Mouse (Mus musculus) left cerebral cortex, postnatal 10 days (tissue): Measurements from ENCODE around the gene Mrps5. TPM values are rescaled to one million over a fixed set of nuclear protein-coding genes. Genes with fewer than 3 reads are reported as not detected.
A peak's percentile ranks its signal among the peaks of the same experiment; 100 is the strongest.

ENCODE experiments used
- DNase-seq, 2 experiments: peaks; one replicate each; pipeline ENCODE4 v3.0.0; 2021 to 2022; ENCODE audit warnings: low spot score in 2 of 2, mixed read lengths in 1 of 2; ENCODE audit errors: extremely low spot score in 1 of 2
- intact Hi-C: fragments of 180-260 bp; cut with DNase I; formaldehyde crosslinking; loops from one replicate; pipeline ENCODE4 v1.15.1; 2025
- total RNA-seq, 2 experiments: library from RNA; stranded (reverse); gene quantifications; 2 replicates each; pipeline ENCODE4 v1.2.3; 2021

Mrps5 gene
- total RNA-seq, 2 experiments from 2014 or later: 90.7 to 100.0 TPM

DNA sequence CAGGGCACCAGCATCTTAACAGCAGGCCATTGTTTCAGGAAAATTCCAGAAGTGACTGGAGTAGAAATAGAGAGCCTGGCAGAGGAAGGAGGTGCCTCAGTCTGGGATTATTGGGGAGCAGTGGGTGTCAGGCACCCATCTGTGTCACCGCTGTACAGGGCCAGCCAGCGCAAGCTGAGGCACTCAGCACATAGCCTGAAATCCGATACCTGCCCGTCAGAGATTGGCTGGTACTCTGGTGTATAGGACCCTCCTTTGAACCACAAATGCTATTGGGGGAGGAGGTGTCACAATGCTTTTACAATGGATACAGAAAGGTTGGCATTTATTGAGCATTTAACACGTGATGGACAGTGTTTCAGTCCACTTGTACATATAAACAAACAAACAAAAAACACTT, 22.0 kb downstream of the Mrps5 start:
- intact Hi-C loops: loop anchor here (5.0 to 10.0 kb wide), 2 partner anchors 58 to 236 kb away; no protein-coding TSS in a partner anchor
- no peak for DNase-seq

- DNase-seq: no peak
- intact Hi-C loops: no loop called here
Observed at GRCm38 (mm10) chr2:127611386-127611785, 24.4 kb downstream of the Mrps5 start.

- intact Hi-C loops: no loop called here
- DNase-seq: no peak
Observed at GRCm38 (mm10) chr2:127612288-127612687, 25.3 kb downstream of the Mrps5 start.

GRCm38 (mm10) chr2:127619311-127619710, 32.3 kb downstream of the Mrps5 start:
- intact Hi-C loops: no loop called here
- DNase-seq: no peak

GRCm38 (mm10) chr2:127622065-127622464, 35.0 kb downstream of the Mrps5 start:
- intact Hi-C loops: no loop called here
- no peak for DNase-seq

- intact Hi-C loops: no loop called here
- DNase-seq: no peak
Observed at GRCm38 (mm10) chr2:127624786-127625185, 37.8 kb downstream of the Mrps5 start.

- no peak for DNase-seq
- intact Hi-C loops: no loop called here
Observed at GRCm38 (mm10) chr2:127625659-127626058, 38.6 kb downstream of the Mrps5 start.

DNA sequence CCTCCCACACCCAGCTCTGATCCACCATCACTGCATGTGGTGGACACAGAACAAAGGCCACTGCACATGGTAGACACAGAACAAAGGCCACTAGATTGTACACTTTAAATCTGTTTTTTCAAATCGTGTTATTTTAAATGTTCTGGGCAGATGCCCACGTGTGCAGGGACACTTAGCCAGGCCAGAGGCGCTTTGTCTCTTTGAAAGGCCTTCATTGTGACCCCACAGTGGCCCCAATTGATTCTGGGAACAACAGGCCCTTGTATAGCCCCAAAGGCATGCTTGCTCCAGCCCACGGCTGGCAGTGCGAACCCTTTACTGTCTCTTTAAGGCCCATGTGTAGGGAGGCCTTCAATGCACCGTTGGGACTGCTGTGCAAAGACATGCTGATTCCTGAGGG, 40.3 kb downstream of the Mrps5 start:
- no peak for DNase-seq
- intact Hi-C loops: no loop called here

DNA sequence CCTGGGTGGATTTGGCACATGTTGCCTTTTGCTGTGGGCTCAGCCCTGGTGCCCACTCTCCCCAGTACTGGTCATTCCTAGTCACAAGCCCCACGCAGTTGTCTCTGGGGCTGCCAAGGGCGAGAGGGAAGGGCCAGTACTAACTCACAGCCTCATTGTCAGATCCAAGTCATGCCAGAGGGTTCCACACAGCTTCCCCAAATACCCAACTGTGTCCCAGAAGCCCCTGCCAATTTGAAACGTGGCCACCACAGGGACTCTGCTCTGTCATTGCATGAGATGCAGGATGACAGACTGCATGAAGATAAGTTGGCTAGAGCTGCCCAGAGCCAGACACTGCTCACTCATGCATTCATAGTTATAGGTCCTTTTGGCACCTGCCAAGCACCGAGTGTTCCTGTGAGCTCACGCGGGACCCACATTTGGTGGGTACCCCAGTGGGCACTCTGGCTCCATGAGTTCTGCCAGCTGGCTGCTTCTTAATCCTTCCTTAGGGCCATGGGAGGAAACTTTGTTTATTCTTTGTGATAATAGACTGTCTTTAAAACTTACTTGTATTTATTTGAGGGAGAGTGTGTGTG, 41.1 kb downstream of the Mrps5 start:
- intact Hi-C loops: no loop called here

DNA sequence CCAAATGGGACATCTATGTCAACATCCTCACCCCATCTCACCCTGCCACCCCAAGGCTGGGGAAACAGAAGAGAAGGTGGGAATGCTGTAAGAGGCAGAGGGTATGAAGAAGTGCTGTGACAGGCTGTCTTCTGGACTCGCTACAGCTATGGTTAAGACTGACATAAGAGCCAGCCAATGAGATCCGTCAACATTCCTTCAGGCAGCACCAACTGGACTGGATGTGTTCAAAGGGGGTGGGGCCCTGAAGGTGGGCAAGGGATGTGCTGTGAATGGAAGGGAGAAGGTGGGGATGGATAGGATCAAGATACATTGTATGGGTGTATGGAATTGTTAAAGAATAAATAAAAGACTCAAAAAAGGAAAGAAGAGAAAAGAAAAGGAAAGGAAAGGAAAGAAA, 45.6 kb downstream of the Mrps5 start:
- DNase-seq: no peak
- intact Hi-C loops: no loop called here

More for the DNA sequence above, 41.1 kb downstream of the Mrps5 start:
- no peak for DNase-seq

GRCm38 (mm10) chr2:127635581-127635980, 48.6 kb downstream of the Mrps5 start:
- intact Hi-C loops: no loop called here
- no peak for DNase-seq

- no peak for DNase-seq
- intact Hi-C loops: no loop called here
Observed at GRCm38 (mm10) chr2:127638973-127639372, 52.0 kb downstream of the Mrps5 start.

- intact Hi-C loops: no loop called here
- DNase-seq: peak in 1 of 2 experiments; percentile 46
Observed at GRCm38 (mm10) chr2:127643728-127644704, 57.0 kb downstream of the Mrps5 start.

DNA sequence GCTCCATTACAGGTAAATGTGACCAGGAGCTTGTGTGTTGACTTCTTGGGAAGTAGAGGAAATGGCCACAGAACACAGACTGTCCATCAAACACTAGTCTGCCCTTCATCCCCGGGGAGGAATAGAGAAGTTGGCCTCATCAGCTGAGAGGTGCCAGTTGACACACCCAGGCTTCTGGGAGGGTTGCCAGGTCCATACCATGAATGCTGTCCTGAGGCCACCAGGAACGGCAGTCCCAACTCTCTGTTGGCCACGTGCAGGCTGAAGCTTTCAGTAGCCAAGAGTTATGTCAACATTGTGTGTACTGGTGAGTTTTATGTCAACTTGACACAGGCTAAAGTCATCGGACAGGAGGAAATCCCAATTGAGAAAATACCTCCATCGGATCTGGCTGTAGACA, 59.9 kb downstream of the Mrps5 start:
- intact Hi-C loops: no loop called here
- DNase-seq: no peak

- intact Hi-C loops: no loop called here
- DNase-seq: no peak
Observed at GRCm38 (mm10) chr2:127648145-127648544, 61.1 kb downstream of the Mrps5 start.

DNA sequence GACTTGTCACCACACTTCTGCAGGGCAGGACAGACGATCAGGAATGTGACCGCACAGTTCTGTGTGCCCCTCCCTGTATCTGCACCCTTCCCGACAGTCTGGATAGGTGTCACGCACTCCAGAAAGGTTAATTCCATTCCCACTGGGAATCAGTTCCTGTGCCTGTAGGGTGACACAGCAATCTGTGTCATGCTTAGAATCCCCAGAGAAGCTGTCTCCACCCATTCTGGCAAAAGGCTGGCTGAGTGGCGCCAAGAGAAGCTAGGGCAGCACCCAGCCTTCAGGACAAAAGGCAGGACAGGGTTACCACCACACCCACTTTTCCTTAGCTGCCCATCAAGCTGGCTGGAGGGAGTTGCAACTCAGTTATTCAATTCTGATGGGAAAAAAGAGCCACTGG, 62.9 kb downstream of the Mrps5 start:
- no peak for DNase-seq
- intact Hi-C loops: no loop called here

DNA sequence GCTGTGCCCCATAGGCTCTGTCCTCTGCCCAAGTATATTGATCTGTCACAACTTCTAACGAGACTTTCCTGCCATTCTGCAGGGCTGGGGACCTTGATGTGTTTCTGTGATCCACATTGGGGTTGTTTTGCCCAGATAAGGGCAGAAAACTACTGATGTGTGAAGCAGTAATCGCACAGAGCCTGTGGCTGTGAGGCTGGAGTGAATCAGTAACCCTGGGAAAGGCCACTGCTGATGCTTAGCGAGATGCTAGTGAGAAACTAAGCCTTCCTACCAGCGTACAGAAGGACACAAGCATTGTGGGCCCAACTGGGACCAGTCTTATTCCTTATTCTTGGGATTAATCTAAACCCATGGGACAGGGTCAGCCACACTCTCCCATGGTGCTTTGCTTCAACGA, 64.6 kb downstream of the Mrps5 start:
- intact Hi-C loops: no loop called here
- DNase-seq: no peak

DNA sequence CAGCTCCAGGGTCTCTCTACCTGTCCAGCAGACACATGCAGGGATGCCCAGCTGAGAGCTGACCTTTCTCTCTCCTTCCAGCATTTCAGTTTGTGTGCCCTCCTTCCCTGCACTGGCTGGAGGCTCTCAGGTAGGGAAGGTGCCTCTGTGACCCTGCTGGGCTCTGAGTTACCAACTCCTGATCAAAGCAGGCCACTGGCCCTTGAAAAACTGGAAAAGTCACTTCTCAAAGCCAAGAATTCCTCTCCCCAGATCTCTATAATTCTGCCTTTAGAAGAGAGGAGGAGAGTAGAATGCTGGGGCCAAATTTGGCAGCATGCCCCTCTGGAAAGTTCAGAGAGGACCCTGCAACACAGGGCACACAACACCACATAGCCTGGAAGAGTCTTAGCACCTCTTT, 65.3 kb downstream of the Mrps5 start:
- intact Hi-C loops: no loop called here

GRCm38 (mm10) chr2:127652805-127653204, 65.8 kb downstream of the Mrps5 start:
- intact Hi-C loops: no loop called here
- DNase-seq: no peak

More for the DNA sequence above, 65.3 kb downstream of the Mrps5 start:
- no peak for DNase-seq

DNA sequence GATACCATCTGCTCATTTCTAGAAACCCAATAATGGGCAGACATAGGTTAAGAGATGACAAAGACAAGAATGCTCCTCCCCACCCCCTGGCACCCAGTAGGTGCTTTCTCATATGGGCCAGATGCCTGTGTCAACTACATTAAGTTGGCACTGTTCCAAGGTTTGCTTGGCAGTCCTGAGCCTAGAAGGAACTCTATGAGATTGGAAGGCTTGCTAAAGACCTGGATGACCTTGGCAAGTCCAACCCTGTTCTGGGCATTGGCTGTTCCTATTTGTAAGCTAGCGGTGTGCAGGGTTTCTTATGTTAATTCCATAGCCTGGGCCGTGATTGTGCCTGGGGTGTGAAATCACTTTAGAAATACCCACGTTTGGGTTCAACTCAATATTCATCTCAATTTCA, 67.8 kb downstream of the Mrps5 start:
- no peak for DNase-seq
- intact Hi-C loops: no loop called here
